Mouse (Mus musculus) neural tube, embryonic 10.5 days (tissue): ENCODE data around the gene Kcnab2.
A peak's percentile ranks its signal among the peaks of the same experiment; 100 is the strongest.

Experiments used
- DNase-seq: peaks from one replicate; pipeline ENCODE4 v3.0.0-alpha.2; 2017; ENCODE audit warnings: low spot score; ENCODE audit errors: extremely low spot score

Gene Kcnab2

DNA sequence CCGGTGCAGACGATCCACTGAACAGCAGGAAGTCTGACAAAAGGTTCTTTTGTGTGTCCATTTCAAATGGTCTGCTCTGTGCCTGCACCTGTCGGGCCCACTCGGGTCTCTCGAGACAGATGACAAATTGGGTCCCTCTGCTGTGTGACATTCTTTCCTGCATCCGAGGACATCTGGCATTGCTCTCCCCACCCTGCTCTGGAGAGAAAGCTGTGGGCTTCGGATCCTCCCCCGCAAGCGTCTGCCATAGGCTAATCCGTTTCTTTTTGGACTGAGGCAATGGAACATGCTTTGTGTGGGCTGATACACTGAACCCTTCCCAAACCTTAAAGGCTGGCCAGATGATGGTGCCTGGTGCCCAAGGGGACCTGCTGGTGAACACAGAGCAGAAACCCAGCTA lies 24.6 kb downstream of the Kcnab2 start:
- no peak for DNase-seq

- no peak for DNase-seq
Measured at GRCm38 (mm10) chr4:152451371-152451770, 26.3 kb downstream of the Kcnab2 start.

GRCm38 (mm10) chr4:152448666-152449018 lies 29.0 kb downstream of the Kcnab2 start:
- DNase-seq: no peak

GRCm38 (mm10) chr4:152447731-152448665 lies 29.7 kb downstream of the Kcnab2 start:
- DNase-seq: no peak

GRCm38 (mm10) chr4:152446178-152446577 lies 31.5 kb downstream of the Kcnab2 start:
- DNase-seq: no peak

DNA sequence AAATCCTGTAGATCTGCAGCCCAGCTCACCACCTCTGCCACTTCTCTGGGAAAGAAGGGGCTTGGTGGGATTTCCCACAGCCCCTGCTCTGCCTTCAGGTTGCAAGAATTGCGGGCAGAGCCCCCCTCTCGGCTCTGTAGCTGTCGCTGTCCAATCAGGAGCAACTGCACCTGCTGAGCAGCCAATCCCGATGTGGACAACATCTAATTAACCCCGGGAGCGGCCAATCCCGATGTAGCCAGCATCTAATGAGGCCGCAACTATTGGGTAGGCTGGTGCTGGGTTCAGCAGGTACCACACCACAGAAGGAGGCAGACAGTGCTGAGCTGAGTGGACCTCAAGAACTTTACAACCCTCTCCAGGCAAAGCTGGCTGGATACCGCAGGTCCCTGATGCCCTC lies 36.1 kb downstream of the Kcnab2 start:
- DNase-seq: no peak

DNA sequence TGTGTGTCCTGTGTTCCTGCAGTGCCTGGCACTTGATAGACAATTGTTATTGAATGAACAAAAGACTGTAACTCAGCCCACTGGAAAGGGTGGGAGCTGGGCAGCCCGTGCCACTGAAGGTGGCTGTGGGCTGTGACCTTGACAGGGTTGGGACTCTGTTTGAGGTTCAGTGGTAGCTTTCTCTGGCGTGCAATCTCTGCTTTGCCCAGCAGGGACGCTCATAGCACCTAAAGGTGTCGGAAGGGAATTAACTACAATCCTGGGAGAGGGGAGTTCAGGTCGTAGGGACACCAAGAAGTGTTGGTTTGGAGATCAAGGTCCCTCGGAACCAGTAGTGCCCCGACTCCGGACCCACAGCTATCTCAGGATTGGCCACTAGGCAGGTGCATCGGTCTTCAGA lies 36.8 kb downstream of the Kcnab2 start:
- no peak for DNase-seq

GRCm38 (mm10) chr4:152435255-152435654 lies 42.4 kb downstream of the Kcnab2 start:
- peak; percentile 88 for DNase-seq

GRCm38 (mm10) chr4:152434836-152435235 lies 42.8 kb downstream of the Kcnab2 start:
- DNase-seq: peak; percentile 93

DNA sequence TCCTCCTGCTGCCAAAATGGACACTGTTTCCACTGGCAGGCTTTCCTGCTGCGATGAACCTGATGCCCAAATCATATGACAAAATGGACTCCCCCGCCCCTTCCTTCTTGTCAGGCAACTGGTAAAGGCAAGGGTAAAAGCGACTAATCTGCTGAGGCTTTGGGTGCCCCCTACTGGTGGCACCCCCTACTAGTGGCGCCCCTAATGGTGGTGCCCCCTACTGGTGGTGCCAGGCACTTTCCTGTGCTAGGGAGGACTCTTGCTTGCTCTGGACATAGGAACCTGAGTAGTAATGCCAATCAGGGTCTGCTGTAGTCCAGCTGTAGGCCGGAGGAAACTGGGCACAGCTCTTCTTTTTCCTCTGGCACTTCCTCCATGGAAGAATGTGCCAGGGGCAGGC lies 45.4 kb downstream of the Kcnab2 start:
- DNase-seq: no peak

DNA sequence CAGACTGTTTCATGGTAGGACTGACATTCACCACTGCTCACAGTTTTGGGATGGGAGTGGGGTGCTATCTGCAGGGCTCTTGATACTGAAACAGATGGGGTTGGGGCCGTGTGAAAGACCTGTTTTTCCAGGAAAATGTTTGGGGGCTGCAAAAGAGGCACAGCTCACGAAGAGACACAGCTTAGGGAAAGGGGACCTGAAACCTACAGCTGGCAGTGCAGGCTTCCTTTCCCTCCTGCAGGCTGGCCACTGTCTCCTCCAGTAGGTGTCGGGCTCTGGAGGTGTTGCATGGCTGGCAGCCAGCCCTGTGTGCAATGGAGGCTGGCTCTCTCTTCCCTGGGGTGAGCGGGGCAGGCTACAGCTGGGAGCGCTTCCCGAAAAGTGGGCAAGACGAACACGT lies 49.4 kb downstream of the Kcnab2 start:
- DNase-seq: no peak

- peak; percentile 54 for DNase-seq
Measured at GRCm38 (mm10) chr4:152424922-152425321, 52.7 kb downstream of the Kcnab2 start.

GRCm38 (mm10) chr4:152424341-152424740 lies 53.3 kb downstream of the Kcnab2 start:
- peak; percentile 51 for DNase-seq

DNA sequence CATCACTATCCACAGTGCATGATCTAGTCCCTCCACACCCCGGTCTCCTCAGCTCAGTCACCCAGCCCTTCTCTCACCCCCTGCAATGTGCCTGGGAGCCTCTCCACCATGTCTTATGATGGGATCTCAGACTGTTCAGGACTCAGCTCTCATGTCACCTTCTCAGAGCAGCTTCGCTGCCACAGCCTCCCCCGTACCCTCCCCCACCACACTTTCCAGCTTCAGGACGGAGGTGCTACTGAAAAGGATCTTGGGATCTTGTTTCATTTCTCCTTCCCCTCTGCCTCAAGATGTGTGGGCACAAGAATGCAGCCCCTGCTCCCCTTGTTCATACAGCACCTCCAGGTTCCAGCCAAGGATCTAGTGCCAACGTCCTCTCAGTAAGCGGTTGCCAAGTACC lies 54.1 kb downstream of the Kcnab2 start:
- no peak for DNase-seq

DNA sequence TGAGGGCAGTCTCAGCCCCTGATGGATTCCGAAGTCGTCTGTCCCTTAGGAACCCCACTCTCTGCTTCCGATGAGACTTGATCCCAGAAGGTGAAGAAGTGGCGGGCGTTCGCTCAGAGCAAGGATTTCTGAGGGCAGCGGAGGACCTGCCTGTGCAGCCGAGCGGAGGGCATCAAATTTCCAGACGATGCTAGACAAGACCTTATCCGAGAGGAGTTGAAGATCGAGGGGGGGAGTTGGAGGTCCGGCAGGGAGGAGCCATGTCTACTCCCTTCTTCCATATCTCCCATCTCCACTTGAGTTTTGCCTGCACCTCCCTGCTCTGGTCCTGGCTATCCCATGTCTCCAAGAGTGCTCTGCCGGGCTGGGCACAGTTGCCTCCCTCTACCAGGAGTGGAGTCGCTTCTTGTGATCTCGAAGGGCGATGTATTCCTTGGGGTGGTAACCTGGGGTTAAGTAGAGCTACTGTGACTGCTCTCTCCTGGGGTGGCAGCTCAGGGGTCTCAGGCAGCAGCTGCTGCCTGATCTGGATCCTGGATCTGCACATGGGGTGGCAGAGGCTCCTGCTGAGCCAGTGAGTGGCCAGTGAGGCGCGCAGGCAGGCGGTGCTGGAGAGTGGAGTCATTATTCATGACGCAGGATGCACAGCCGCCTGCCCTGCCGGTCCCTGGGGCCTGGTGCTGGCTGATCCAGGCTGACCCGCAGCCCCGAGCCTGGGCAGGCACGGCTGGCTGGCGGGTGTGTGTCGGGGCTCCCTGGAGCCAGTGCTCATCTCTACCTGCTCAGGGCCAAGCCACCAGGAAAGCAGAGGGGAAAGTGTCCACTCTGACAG lies 59.2 kb downstream of the Kcnab2 start:
- DNase-seq: peak; percentile 16

GRCm38 (mm10) chr4:152412524-152413080 lies 65.1 kb downstream of the Kcnab2 start:
- DNase-seq: no peak

GRCm38 (mm10) chr4:152410961-152411360 lies 66.7 kb downstream of the Kcnab2 start:
- DNase-seq: no peak

DNA sequence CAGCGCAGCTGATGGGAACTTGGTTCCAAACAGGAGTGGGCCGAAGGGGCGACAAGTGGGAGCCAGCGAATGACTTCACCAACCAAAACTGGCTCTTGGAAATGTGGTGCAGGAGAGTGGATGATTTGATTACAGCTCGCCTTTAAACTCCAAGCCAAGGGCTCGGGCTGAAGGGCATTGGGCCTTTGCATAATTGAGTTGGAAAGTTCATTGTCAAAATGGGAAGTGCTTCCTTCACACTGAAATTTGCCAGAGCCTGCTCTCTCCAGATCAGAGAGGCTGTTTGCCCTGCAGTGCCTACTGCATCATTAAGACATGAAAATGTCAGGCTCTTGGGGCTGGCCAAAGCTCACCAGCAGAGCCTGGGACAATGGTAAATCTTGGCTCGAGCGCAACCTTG lies 71.1 kb downstream of the Kcnab2 start:
- no peak for DNase-seq

DNA sequence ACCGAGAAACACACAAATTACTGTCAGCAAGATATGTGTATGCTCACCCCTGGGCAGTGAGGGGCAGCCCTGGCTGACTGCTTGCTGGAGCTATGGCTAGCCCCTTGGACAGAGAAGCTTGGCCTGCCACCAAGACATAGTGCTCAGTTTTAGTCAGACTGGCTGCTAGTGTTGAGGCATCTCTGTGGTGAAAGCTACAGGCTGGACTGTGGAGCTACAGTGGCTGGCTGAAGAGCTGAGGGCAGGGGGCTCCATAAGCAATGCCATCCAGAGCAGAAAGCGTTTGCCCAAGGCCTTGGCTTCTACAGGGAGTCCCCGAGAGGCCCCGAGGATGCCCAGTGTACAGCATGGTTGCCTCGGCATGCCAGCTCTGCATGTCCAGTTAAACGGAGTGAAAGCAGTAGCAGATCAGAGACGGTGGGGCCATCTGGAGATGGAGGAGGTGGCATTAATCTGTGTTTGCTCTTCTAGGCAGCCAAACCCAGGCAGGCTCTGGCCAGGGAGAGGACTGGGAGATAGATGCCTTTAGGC lies 71.9 kb downstream of the Kcnab2 start:
- DNase-seq: no peak

DNA sequence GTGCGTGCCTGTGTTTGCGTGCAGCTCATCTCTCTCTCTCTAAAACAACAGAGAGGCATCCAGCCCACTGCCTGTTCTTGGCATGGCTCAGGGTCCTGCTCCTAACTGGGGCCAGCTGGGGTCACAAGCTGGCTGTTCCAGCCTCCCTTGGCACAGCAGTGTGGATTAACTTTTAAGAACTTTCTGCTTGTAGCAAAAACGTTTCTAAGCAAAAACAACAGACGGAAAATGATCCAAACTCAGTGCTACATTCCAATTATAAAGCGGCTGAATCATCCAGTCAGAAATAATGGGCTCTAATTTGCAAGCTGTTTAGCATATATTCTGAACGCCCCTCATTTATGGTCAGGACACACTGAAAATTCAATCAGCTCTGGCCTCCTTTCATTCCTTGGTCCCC lies 72.5 kb downstream of the Kcnab2 start:
- DNase-seq: no peak

DNA sequence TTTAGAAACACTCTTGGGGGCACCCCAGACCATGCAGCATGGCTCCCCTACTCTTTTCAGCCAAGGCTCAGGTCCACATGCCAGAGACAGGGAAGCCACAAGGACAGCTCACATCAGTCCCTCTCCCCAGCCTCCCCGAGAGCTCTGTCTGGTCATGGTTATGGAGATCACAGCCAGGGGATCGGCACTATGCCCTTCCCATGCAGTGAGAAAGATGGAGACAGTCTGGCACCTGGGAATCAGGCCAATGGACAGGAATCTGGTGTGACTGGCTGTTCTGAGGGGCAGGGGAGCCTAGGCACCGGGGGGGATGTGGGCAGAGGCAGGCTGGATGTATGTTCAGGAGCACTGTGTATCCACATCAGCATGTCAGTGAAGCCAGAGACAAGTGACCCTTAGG lies 78.7 kb downstream of the Kcnab2 start:
- no peak for DNase-seq

- no peak for DNase-seq
Measured at GRCm38 (mm10) chr4:152392627-152393026, 85.0 kb downstream of the Kcnab2 start.
